Mouse (Mus musculus) hindlimb bud, embryonic 11.5 days (tissue): ENCODE measurements at regions not wholly inside any gene's neighbourhood (a gene's known extent, or its start where the extent isn't known, plus 50 kb on each side); places are given as distances from the start of the nearest gene placed in this dataset.

Source experiments
- DNase-seq: peaks from one replicate; pipeline ENCODE4 v3.0.0-alpha.2; 2012; ENCODE audit warnings: low read depth, low spot score; ENCODE audit errors: extremely low spot score

- no peak for DNase-seq
Observed at GRCm38 (mm10) chr12:27062511-27063264, 279.7 kb downstream of the Sox11 start.

GRCm38 (mm10) chr12:27062061-27062461, 280.3 kb downstream of the Sox11 start:
- no peak for DNase-seq

GRCm38 (mm10) chr12:27060899-27061762, 281.2 kb downstream of the Sox11 start:
- no peak for DNase-seq

- no peak for DNase-seq
Observed at GRCm38 (mm10) chr12:27059885-27060284, 282.5 kb downstream of the Sox11 start.

- DNase-seq, result no peak
Observed at GRCm38 (mm10) chr12:27054411-27054810, 288.0 kb downstream of the Sox11 start.

GRCm38 (mm10) chr12:27037922-27038321, 304.5 kb downstream of the Sox11 start:
- DNase-seq, result no peak

GRCm38 (mm10) chr12:27019751-27020150, 322.6 kb downstream of the Sox11 start:
- DNase-seq, result no peak

- DNase-seq, result no peak
Observed at GRCm38 (mm10) chr12:27018366-27018765, 324.0 kb downstream of the Sox11 start.

GRCm38 (mm10) chr12:26999287-26999686, 343.1 kb downstream of the Sox11 start:
- no peak for DNase-seq

GRCm38 (mm10) chr12:26976284-26977065, 365.9 kb downstream of the Sox11 start:
- no peak for DNase-seq

GRCm38 (mm10) chr12:26972495-26973113, 369.8 kb downstream of the Sox11 start:
- no peak for DNase-seq

GRCm38 (mm10) chr12:26967018-26967737, 375.2 kb downstream of the Sox11 start:
- no peak for DNase-seq

- DNase-seq, result no peak
Observed at GRCm38 (mm10) chr12:26963917-26964316, 378.5 kb downstream of the Sox11 start.

GRCm38 (mm10) chr12:26939831-26940230, 402.5 kb downstream of the Sox11 start:
- no peak for DNase-seq

GRCm38 (mm10) chr12:26937836-26938235, 404.5 kb downstream of the Sox11 start:
- no peak for DNase-seq

GRCm38 (mm10) chr12:26936696-26937458, 405.5 kb downstream of the Sox11 start:
- no peak for DNase-seq

GRCm38 (mm10) chr12:26930155-26930867, 412.1 kb downstream of the Sox11 start:
- DNase-seq, result no peak

- no peak for DNase-seq
Observed at GRCm38 (mm10) chr12:26906126-26906525, 436.2 kb downstream of the Sox11 start.

GRCm38 (mm10) chr12:26903894-26904272, 434.9 kb downstream of the Cmpk2 start:
- DNase-seq, result no peak
